Mouse (Mus musculus): ENCODE data around the gene Ly6f. TPM values are rescaled to one million over a fixed set of nuclear protein-coding genes. Genes with fewer than 3 reads are reported as not detected.

The Ly6f gene
- polyA plus RNA-seq, 1 experiment from 2014 or later: not detected

DNA sequence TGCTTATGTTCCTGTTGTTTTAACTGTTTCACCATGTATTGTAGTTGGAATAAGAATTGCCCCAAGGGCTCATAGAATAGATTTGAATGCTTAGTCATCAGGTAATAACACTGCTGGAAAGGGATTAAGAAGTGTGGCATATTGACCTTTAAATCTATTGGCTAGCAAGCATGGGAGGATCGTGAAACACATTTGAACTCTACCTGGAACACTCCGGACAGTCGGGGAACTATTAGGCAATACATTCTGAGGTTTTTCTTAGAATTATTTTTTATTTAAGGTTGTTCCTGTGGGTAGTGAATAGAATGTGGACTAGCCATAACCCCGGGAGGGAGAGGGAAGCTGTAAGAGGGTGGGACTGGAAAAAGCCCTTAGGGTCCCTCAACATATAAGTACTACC, 41.0 kb downstream of the Ly6f start:
- no peaks in the 10 kb centered on the region for H3K36me3 ChIP-seq (ENCODE audit: control insufficient read depth, insufficient read depth, low read length)
- 90% methylated on average over 4 of the region's 4 CpGs for WGBS
- no peak for ATAC-seq

DNA sequence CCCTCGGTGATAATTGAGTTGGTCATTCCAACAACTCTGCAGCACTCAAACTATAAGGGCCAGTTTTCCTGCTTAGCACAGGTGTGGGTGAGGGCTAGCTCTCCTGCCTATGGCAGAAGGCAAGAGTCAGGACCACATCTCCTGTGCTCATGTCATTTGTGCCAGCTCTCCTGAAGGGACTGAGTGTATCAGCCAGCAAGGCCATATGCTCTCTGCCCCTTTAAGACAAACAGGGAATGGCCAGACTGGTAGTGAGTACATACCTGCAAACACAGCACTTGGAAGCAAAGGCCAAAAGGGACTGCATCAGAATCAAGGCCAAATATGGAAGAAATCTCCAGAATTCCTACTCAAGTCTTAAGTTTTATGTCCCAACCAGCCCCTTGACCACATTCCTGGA, 41.7 kb downstream of the Ly6f start:
- ATAC-seq: no peak
- WGBS: 100% methylated on average over 1 of the region's 1 CpGs

More for the DNA sequence above, 41.0 kb downstream of the Ly6f start:
- H3K9ac ChIP-seq (ENCODE audit: low read depth, low read length): no peak overlapping the region
- H3K4me1 ChIP-seq (ENCODE audit: control insufficient read depth, insufficient read depth, low read depth, low read length): no peaks in the 10 kb centered on the region
- H3K4me2 ChIP-seq (ENCODE audit: low read length): no peak overlapping the region
- H3K27ac ChIP-seq (ENCODE audit: low read depth, low read length): no peak overlapping the region
- no peaks in the 10 kb centered on the region; the same call in 1 of the 2 replicates for H3K9me3 ChIP-seq (ENCODE audit: control insufficient read depth, low read length)
- no peak overlapping the region for H3K4me3 ChIP-seq (ENCODE audit: low read length)
- H3K27me3 ChIP-seq (replicated peaks; ENCODE audit: control insufficient read depth, insufficient read depth, low read length): no peaks in the 10 kb centered on the region

DNA sequence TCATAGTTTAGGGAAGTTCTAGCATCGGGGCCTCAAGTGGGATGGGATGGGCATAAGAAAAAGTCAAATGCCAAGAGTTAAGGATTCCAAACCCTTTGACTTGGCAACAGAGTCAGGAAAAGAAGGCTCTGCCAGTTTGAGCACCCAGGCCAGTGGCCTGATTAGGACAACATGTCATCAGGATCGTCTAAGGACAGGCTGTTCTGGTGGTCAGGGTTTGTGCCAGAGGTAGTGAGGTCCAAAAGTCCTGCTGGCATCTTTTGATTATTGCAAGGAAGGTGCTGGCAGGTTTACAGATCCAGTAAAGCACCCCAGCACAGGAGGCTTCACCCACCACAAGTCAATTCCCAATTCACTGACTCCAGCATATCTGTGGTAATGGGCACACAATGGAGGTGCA, 46.2 kb downstream of the Ly6f start:
- Histone ChIP-seq H3K27me3 (replicated peaks; ENCODE audit: control insufficient read depth, insufficient read depth, low read length) (no peaks in the 10 kb centered on the region), H3K36me3 (ENCODE audit: control insufficient read depth, insufficient read depth, low read length) (no peaks in the 10 kb centered on the region), H3K9me3 (ENCODE audit: control insufficient read depth, low read length) (no peaks in the 10 kb centered on the region), H3K9ac (ENCODE audit: low read depth, low read length) (no peak overlapping the region), H3K4me2 (ENCODE audit: low read length) (no peak overlapping the region), H3K27ac (ENCODE audit: low read depth, low read length) (no peak overlapping the region), H3K4me1 (ENCODE audit: control insufficient read depth, insufficient read depth, low read depth, low read length) (no peaks in the 10 kb centered on the region), H3K4me3 (ENCODE audit: low read length) (no peak overlapping the region)
- 95% methylated on average over 2 of the region's 2 CpGs for WGBS
- ATAC-seq: no peak

More for the DNA sequence above, 41.7 kb downstream of the Ly6f start:
- H3K27ac ChIP-seq (ENCODE audit: low read depth, low read length): no peak overlapping the region
- H3K9ac ChIP-seq (ENCODE audit: low read depth, low read length): no peak overlapping the region
- H3K27me3 ChIP-seq (replicated peaks; ENCODE audit: control insufficient read depth, insufficient read depth, low read length): no peaks in the 10 kb centered on the region
- no peak overlapping the region for H3K4me2 ChIP-seq (ENCODE audit: low read length)
- H3K4me3 ChIP-seq (ENCODE audit: low read length): no peak overlapping the region
- no peaks in the 10 kb centered on the region for H3K36me3 ChIP-seq (ENCODE audit: control insufficient read depth, insufficient read depth, low read length)
- no peaks in the 10 kb centered on the region for H3K4me1 ChIP-seq (ENCODE audit: control insufficient read depth, insufficient read depth, low read depth, low read length)
- no peaks in the 10 kb centered on the region; the same call in 1 of the 2 replicates for H3K9me3 ChIP-seq (ENCODE audit: control insufficient read depth, low read length)

DNA sequence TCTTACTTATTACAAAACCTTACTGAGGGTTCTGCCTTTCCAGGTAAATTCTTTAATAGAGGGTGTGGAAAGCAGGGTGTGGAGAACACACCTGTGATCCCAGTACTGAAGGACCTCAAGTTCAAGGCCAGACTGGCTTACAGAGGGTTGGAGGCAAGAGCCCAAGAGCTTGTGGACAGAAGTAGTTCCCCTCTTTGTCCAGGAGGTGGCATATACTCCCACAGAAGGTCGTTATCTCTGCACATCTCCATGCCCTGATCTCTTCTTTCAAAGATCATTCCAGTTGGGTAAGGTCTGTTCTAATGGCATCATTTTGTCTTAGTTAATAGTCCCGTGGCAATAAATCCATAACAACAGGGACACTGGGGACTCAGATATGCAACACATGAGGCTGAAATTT, 49.0 kb downstream of the Ly6f start:
- no peak overlapping the region for H3K4me2 ChIP-seq (ENCODE audit: low read length)
- ATAC-seq: no peak
- no peak overlapping the region for H3K4me3 ChIP-seq (ENCODE audit: low read length)
- H3K36me3 ChIP-seq (ENCODE audit: control insufficient read depth, insufficient read depth, low read length): no peaks in the 10 kb centered on the region
- no peaks in the 10 kb centered on the region for H3K27me3 ChIP-seq (replicated peaks; ENCODE audit: control insufficient read depth, insufficient read depth, low read length)
- 54% methylated on average over 2 of the region's 2 CpGs for WGBS
- peaks cover 5% of the 10 kb centered on the region; the same call in 1 of the 2 replicates for H3K9me3 ChIP-seq (ENCODE audit: control insufficient read depth, low read length)
- H3K4me1 ChIP-seq (ENCODE audit: control insufficient read depth, insufficient read depth, low read depth, low read length): no peaks in the 10 kb centered on the region
- no peak overlapping the region for H3K9ac ChIP-seq (ENCODE audit: low read depth, low read length)
- H3K27ac ChIP-seq (ENCODE audit: low read depth, low read length): no peak overlapping the region

DNA sequence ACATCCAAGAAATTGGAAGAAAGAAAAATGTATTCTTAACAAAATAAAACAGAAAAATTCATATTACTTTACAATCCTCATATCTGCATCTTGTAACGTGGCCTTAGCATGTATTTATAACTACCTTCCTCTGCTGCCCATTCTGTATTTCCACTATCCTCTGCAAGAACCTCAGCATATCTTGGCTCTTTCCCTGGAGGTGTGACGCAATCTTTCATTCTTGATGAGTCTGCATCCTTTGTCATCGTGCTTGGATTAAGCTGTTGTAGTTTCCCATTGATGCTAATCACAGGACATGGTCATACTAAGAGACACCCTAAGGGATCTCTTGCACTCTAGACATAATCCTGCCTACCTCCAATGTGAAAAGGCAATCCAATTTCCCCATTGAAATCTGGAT, 50.4 kb downstream of the Ly6f start:
- Histone ChIP-seq H3K4me2 (ENCODE audit: low read length) (no peak overlapping the region), H3K27me3 (replicated peaks; ENCODE audit: control insufficient read depth, insufficient read depth, low read length) (no peaks in the 10 kb centered on the region), H3K9me3 (ENCODE audit: control insufficient read depth, low read length) (peaks cover 7% of the 10 kb centered on the region; the same call in 1 of the 2 replicates), H3K4me1 (ENCODE audit: control insufficient read depth, insufficient read depth, low read depth, low read length) (no peaks in the 10 kb centered on the region), H3K27ac (ENCODE audit: low read depth, low read length) (no peak overlapping the region), H3K36me3 (ENCODE audit: control insufficient read depth, insufficient read depth, low read length) (no peaks in the 10 kb centered on the region), H3K4me3 (ENCODE audit: low read length) (no peak overlapping the region), H3K9ac (ENCODE audit: low read depth, low read length) (no peak overlapping the region)
- ATAC-seq: no peak
- WGBS: 90% methylated on average over 3 of the region's 3 CpGs

DNA sequence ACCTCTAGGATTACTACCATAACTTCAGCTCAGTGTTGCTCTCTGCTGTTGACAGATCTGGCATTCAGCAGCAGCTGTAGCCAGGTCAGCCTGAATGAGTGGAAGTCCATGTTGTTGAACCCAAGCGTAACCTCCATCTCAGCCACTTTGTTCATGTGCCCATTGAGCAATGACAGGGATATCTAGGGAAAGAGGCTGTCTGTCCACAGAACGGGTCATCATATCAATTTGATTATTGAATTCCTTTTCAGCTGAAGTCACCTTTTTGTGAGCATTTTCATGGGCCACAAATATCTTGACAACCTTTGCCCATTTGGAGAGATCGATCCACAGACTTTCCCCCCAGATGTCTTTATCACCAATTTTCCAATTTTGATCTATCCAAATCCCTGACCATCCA, 51.9 kb downstream of the Ly6f start:
- 92% methylated on average over 3 of the region's 3 CpGs for WGBS
- no peak overlapping the region for H3K27ac ChIP-seq (ENCODE audit: low read depth, low read length)
- H3K4me2 ChIP-seq (ENCODE audit: low read length): no peak overlapping the region
- H3K9me3 ChIP-seq (ENCODE audit: control insufficient read depth, low read length): peaks cover 7% of the 10 kb centered on the region; the same call in 1 of the 2 replicates
- H3K4me1 ChIP-seq (ENCODE audit: control insufficient read depth, insufficient read depth, low read depth, low read length): no peaks in the 10 kb centered on the region
- ATAC-seq: no peak
- H3K9ac ChIP-seq (ENCODE audit: low read depth, low read length): no peak overlapping the region
- H3K36me3 ChIP-seq (ENCODE audit: control insufficient read depth, insufficient read depth, low read length): no peaks in the 10 kb centered on the region
- H3K27me3 ChIP-seq (replicated peaks; ENCODE audit: control insufficient read depth, insufficient read depth, low read length): no peaks in the 10 kb centered on the region
- H3K4me3 ChIP-seq (ENCODE audit: low read length): no peak overlapping the region

Other genes with a start within 250 kb of the Ly6f start
- 11.8 and 17.4 TPM in 2 replicates for gene Ly6c1, start 219.6 kb upstream of the Ly6f start, polyA plus RNA-seq (2015; fragmentation: Nextera tagmentation; extraction: Ambion mirVana)
- 0.66 TPM in 1 of 2 replicates, not detected in the other for gene Ly6c2, start 156.5 kb upstream of the Ly6f start, polyA plus RNA-seq (2015; fragmentation: Nextera tagmentation; extraction: Ambion mirVana)
- gene Ly6g, start 113.2 kb upstream of the Ly6f start, polyA plus RNA-seq (2015; fragmentation: Nextera tagmentation; extraction: Ambion mirVana): not detected in 2 replicates
- not detected in 2 replicates for gene BC025446, start 52.0 kb upstream of the Ly6f start, polyA plus RNA-seq (2015; fragmentation: Nextera tagmentation; extraction: Ambion mirVana)

All from hindbrain, embryonic 16.5 days (tissue).